Mouse (Mus musculus) skeletal muscle tissue, adult 2 months (tissue): ENCODE measurements at regions not wholly inside any gene's neighbourhood (a gene's known extent, or its start where the extent isn't known, plus 50 kb on each side); places are given as distances from the start of the nearest gene placed in this dataset.
"Not testable (repeated sequence)": the region's sequence is repeated elsewhere in the genome, so short reads cannot be mapped to it uniquely, and the experiment has no call there.

Experiments
- DNase-seq: peaks from one replicate; pipeline ENCODE4 v3.0.0-alpha.2; 2012; ENCODE audit warnings: low read depth, low spot score

DNA sequence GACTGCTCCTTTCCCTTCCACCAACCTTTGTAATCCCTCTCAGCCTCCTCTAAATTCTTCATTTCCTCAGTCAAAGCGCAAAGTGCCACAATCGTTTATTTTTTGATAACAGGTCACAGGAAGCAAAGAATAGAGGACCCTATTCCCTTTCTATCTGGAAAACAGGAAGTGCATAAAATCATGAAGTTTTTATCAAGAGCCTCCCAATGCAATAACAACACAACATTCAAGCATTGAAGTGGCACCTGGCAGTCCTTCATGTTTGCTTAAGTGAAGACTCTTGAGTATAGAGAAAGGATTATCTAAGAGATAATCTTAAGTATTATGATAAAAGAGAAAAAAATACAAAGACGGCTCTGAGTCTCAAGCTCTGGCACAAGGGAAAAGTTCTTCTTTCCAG is 111.9 kb downstream of the Ibtk start:
- no peak for DNase-seq

DNA sequence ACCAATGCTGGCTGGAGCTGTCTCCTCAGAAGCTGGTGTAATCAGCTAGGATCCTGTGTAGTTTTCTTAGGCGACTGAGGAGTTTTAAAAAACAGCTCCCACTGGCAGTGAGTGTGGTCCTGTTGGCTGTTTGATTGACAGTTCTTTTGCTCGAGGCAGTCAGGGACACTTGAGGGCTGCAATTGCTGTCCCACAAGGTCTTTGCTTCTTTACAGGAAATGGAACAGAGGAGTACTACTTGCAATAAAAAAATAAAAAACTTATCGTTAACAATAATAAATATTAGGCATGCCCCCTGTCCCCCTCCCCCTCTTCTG is 113.0 kb downstream of the Ibtk start:
- DNase-seq = no peak

DNA sequence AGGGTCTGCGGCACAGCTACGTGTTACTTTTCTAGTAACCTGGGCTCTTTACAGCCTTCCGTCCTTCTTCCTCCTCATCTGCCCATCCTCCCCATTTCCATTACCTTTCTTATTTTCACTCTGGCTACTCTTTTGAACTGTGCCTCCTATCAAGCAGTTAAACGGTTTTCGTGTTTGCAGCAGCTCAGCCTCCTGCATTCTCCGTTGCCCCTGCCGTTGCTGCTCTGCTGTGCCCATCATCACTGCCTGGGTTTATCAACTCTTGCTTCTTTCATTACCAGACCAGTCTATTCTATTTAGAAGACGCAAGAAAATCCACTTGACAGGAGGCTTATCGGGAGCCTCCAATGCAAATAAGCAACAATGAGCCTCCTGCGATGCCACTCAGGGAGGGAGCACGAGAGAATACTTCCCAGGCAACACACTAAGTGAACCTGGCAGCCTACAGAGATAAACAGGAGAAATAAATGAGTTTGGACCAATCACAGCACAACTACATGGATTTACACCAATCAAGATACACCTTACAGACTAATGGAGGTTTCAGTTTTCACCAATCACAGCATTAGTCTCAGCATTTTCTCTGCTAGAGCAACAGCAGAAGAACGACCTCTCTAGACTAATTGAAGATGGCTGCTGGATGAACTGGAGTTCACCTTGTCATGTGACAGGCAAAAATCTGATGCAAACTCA is 113.5 kb downstream of the Ibtk start:
- no peak for DNase-seq

DNA sequence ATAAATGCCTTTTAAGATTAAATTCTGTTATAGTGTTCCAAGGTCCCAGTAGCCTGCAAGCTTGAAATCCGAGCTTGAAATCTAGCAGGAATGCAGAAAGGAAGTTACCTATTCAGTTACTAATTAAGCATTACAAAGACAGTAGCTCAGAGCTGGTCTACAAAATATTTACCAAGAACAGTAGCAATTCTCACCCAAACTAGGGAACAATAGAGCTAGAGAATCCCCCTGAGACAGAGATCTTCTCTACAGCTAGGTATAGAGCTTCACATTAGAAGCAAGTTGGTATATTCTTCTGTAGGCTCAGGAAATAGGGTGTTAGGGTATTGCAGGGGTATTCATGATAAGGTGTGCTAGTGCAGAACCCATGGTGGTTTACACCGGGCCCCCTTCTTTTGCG is 114.3 kb downstream of the Ibtk start:
- DNase-seq = not testable (repeated sequence)

DNA sequence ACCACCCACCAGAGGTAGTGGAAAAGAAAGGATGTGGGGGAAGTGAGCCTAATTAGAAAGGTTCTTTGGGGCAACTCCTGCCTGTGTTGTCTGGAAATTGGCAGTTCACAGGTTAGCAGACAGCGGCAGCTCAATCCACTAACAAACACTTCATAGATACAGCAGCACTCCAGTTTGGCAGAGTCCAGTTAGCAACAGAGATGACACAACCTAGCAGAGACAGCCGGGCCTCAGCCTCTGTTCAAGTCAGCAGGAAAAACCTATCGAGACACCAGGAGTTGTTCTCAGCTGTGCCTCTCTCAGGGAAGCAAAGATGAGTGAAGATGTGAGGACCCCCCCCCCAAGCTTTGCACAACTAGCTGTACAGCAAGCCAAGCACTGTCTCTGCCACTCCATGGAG is 131.2 kb downstream of the Ibtk start:
- no peak for DNase-seq

DNA sequence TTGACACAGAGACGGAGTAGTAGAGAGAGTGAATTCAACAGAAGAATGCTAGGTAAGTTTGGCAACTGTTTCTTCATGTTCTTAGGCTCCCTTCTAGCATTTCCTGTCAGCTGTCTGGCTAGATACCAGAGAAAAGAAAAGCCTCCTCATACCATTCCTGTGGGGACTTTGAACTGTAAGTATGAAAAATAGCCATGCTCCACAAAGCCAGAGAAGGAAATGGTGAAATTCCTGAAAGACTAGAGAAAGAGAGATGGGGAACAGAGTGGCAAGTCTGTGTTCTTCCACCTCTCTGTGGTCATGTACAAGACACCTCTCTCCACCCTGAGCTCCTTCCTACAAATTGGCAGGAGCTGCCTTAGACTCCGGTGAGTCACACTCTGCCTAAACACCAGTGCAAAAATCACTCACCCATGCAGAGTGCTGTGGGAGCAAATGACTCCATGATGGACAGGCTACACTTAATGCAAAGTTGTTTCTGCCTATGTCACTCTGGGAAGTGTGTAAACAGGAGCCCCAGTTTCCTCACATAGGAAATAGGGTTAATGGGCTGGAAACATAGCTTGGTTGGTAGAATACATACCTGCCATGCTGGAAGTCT is 131.9 kb downstream of the Ibtk start:
- DNase-seq = no peak

DNA sequence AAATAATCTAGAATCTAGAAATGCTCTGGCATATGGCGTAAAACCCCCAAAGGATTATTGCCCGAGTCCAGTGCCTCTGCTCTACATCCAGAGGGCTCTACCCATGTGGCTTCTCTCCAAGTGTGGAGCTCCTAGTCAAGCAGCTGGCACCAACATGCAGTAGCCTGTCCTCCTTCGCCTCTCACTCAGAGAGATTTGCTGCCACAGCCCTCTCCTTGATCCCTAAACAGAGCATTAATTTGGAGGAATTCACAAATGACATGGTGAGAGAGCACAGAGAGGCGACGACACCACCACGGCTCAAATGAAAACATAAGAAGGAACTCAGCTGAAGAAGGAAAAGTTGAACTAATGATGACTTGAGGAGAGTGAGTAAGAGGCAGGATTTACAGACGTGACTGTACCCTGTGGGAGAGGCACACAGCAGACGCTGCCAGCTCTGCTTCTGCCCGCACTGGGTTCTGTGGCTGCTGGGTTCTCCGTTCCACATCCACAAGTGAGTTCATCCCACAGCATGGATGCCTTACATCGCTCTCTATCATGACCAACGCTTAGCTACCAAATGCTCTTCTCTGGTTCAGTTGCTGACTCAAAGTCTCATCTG is 132.8 kb downstream of the Ibtk start:
- DNase-seq = no peak

DNA sequence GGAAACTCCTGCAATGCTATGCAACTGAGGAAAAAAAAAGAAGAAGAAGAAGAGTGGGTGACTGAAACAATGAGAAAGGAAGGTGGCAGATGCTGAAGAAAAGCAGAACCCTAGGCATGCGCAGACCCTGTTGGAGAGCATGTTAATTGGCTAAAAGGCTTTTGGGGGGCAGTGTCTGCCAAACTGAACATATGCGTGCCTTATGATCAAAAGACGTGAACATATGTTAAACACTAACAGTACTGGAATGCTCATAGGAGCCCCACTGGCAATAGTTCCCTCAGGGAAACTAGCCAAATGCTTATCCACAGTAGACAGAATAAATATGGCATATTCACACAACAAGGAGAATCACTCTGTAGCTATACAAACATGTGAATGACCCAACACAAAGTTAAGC is 140.0 kb downstream of the Ibtk start:
- DNase-seq = no peak

DNA sequence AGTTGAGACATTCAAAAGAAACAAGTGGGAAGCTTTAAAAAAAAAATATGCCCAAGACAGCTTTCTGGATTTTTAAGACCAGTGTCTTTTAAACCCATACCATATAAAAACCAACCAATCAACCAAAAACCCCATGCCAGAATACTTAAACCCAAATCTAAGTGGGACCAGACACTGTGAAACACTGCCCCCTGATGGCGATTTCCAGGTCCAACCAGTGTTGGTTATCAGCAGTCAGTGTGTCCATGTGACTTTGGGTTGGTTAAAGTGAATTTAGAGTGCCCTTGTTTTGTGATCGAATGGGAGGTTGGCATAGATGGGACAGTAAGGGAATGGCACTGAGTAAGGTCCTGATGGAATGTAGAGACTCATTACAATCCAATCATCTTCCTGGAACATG is 152.2 kb downstream of the Ibtk start:
- no peak for DNase-seq

DNA sequence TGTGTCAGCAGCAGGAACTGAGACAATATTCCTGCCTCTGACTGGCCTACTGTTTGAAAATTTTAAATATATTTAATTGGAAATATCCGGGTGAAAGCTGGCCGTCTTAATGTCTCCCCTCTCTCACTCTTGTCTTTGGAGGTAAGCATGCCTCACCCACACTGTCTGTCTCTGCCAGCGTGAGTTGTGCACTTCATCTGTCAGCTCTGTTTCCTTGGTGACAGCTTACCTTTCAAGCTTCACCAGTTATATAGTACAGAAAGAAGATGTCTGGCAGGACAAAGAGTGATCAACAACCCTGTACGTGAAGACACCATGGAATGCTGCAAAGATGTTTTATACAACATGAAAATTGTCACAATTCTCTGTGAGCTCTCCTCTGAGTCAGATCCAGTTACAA is 155.3 kb downstream of the Ibtk start:
- no peak for DNase-seq

DNA sequence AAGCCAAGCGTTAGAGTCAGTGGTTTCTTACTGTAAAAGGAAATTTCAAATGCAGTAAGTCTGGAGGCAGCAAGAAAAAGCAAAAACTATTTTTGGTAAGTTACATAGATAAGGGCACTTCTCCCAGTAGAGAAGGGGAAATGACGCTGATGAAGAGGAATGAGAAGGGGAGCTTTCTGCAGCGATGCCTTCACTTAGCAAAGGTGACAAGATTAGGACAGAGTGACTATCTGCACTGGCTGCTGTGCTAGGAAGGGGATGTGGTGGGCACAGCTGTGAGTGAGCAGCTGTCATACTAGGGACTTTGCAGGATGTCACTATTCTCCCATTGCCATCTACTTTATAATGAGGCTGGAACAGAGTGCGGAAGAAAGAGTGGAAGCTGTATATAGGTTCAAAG is 156.5 kb downstream of the Ibtk start:
- no peak for DNase-seq

DNA sequence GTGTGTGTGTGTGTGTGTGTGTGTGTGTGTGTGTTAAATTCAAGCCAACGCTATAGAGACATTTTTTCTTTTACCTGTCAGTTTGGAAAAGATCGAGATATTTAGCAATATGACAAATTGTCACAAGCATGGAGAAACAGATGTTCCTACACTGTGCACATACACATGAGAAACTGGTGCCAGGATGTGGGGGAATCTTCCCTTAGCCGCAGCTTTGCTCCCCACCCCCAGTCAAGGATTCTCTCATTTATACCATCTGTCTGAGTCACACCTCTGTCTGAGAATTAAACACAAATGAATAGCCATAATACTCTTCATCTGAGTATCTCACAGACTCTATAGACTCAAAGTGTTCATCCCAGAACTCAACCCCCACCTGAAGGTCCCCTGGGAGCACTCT is 159.9 kb downstream of the Ibtk start:
- no peak for DNase-seq

DNA sequence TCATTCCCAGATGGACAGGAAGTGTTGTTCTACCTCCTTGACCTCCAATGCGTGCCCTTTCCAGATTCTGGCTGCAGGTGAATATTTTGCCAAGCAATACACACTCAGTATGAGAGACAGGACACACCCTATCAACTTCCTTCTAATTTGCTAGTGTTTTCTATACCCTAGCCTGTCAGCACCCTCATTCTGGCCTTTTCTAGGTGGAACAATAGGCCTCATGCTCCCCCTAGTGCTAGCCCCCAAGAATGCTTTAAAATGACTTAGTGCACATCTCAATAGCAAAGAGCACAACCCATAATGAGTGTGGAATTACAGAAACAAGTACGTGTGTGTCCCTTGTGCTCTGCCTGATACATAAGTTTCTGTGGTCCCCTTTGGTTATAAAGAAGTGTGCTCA is 161.1 kb downstream of the Ibtk start:
- peak; percentile 21 for DNase-seq

DNA sequence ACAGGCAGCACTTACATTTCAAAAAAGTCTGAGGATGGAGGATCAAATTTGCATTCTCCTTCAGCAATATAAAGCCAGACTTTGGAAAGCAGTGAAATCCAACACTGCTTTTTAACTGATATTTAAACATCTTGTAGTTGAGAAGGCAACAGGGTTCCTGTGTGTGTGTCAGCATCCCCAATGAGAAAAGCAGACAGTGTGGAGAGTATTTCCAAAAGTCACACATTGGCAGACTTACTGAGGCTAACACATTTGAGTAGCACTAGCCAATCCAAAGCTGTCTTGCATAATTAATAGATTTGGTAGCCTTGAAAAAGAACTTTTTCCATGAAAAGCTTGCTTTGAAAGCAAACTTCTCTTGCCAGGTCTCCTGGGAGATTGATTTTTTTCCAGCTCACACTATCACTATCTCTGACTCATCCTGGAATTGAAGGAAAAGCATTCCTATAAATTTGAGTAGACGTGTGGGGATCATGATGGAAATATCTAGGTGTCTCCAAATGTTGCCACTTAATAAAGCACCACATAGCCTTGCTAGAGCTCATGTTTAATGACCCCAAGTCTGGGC is 168.0 kb downstream of the Ibtk start:
- DNase-seq = peak; percentile 29

DNA sequence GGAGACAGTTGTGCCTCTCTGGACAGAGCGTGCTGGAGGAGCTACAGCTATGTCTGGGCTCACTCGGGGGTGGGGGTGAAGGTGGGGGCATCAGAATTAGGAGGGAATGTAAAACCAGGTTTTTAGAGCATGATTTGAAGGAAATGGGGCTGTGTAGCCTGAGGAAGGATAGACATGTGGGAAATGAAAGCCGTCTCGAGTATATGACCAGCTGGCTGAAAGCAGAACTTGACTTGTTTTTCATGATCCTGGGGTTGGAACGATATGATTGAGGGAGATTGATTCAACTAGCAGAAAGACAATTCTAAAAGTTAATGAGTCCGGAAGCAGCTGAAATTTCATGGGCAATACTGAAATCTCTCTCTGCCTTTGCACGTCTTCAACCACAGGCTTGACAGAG is 171.3 kb downstream of the Ibtk start:
- no peak for DNase-seq

DNA sequence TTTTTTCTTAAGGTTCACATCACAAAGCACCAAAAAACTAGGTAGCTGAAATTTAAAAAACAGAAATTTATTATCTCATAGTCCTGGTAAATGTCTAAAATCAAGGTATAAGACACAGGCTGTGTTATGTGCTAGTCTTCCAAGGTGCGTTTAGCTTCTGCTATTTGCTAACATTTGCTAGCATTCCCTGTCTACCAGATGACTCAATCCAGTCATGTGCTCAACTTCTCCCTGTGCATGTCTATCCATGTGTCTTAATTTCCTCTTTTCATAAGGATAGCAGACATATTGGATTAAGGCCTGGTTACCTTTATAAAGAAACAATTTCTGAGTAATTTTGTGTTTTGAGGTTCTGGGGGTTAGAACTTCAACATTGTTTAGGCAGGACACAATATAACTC is 171.8 kb downstream of the Ibtk start:
- DNase-seq = no peak

DNA sequence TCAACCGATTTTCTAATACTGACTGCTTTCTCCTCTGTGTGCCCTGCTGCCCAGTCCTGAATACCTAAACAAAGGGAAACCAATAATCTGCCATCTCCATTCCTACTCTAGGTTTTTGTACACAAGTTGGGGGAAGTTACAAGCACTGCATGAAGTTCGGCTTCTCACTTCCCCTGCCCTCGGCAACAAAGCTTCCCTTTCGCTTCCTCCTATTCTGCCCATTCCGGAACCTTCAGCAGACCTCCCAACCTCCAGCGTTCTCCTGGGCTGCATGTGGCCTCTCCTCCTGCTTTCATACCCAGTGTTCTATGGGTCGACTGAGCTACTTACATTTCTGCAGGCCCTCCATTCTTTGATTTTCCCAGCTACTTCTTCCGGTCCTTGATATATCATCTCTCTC is 180.3 kb downstream of the Ibtk start:
- no peak for DNase-seq

DNA sequence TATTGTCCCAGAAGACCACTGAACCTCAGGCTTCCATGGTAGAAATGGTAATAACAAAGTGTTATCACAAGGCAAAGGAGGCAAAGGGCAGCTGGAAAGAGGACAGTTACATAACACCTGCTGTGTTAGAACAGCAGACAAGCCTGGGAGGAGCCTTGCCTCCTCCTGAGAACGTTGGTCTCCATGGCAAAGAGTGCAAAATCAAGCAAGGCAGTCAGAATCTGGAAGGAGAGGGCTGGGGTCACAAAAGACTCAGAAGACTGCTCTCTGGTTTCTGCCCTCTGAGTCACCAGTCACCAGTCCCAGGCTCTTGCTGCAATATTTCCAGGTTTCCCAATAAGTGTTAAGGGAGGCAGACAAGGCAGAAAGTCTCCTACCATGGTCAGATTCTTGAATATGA is 197.3 kb downstream of the Ibtk start:
- DNase-seq = peak; percentile 21

DNA sequence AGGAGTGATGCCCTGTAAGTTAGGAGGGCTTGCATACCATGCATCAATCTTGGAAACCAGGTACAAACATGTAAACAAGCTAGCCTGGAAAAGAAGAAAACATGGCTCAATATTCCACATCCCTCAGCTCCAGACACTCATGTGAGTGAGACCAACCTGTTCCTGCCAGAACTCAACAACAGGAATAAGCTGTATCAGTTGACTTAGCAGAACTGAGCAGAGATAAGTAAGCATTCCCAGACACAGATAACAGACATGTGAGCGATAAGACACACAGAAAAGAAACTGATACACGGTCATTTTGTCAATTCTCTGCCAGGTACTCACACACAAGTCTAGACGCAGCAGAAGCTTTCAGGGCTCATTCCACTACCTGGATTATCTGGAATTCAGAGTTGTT is 198.7 kb downstream of the Ibtk start:
- no peak for DNase-seq

DNA sequence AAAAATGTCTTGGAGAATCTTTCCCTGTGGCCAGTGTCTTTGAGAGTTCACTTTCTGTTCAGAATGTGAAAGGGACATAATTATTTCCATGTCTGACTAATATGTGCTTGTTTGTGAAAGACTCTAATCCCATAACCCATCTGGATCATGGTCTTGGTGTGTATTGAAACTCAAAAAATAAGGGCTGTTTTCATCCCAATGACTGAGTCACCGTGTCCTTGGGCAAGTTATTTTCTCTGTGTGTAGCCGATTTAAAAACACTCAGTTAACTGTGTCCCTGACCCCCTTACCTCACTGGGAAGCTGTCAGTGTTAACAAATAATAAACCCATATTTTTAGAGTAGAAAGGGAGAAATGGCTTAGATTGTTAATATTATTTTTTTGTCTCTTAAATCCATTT is 202.9 kb downstream of the Ibtk start:
- peak; percentile 55 for DNase-seq

DNA sequence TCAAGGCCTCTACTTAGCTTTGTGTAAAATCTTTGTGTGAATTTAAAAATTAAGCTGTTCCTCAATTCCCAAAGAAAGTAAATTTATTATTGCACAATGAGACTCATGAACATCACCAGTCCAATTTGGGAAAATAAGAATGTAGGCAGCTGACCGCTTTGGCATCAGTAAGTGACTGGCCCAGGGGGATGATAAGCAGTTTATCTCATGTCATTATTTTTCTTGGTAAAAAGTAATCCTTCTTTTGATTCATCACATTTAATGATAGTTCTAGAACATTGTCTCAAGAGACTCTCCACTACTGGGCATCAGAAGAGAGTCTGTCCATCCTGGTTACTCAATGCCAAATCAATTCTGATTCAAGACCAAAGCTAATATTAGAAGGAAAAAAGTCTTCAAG is 203.6 kb downstream of the Ibtk start:
- peak; percentile 58 for DNase-seq

DNA sequence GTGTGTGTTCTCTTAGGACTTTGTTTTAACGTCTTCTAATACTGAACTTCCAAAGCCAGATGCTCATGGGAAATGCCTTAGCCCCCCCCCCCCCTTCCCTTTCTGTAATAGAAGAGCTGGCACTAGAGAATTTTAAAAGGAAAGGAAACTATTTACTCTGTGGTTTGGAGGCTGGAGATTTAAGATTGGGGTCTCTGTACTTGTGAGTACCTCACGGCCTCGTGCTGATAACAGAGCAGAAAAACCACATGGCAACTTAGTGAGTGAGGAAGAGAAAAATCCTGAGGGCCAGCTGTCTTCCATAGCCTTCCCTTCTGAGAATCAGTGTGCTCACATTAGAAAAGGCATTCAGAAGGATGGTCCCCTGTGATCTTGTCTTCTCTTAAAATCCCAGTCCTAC is 210.6 kb downstream of the Ibtk start:
- no peak for DNase-seq

DNA sequence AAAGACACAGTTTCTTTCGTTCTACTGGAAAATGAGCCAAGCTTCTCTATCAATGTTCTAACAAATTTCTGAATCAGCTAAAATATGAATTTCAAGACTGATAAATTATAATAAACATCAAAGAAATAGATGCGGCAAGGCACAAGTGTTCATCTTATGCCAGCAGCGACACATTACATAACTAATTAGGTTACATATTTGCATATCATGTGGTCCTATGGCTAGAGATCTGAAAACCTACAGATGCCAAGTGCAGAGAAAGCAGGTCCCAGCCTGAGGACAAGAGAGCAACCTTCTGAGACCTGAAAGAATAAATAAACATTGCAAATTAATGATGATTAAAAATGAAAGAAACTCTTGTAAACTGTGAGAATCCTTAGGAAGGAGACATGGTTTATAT is 201.3 kb upstream of the Tent5a start:
- no peak for DNase-seq
